Comparison of ENCODE assay signal across 26 mouse cellular contexts in the genomic region with DNA sequence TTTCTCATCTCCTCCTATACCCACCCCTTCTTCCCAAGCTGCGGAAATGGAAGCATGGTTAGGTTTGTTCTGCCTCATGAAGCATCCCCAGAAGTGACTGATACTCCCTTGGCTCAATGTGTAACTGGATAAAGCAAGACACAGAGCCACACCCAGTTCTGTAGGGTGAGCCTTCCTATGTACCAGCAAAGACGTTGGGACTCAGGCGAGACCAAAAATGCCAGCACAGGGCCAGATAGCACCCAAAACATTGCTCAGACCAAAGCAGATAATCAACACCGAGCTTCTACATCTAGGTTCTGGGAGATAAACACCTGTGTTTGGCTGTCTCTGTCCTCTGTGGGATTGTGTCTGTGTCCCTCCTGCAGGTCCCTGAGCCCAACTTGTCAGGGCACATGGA.
DNase-seq lines count a peak whose midpoint lies in the region; ATAC-seq lines count a peak whose summit lies in the region.
"Had no signal": no experiment of that assay in that cellular context is flagged by ENCODE, and none has a peak within 500 bp of the region (broad histone marks: within the 10 kb centered on the region; RNA-seq: fewer than 3 reads in every experiment).

No protein-coding gene starts in this region.

- H3K4me3 ChIP-seq in midbrain, embryonic 10.5 days, result no peak overlapping the region
- no peak overlapping the region for H3K4me3 ChIP-seq in midbrain, embryonic 11.5 days (ENCODE audit: low read depth, low read length)
- no peak overlapping the region for H3K4me3 ChIP-seq in liver, embryonic 15.5 days (replicated peaks)
- H3K4me3 ChIP-seq: embryonic facial prominence, embryonic 10.5 days; embryonic facial prominence, embryonic 15.5 days; hindbrain, embryonic 12.5 days; megakaryocyte, embryonic 14.5 days; midbrain, embryonic 15.5 days; neural tube, embryonic 15.5 days had no signal

- H3K36me3 ChIP-seq in midbrain, embryonic 10.5 days, result no peaks in the 10 kb centered on the region
- no peaks in the 10 kb centered on the region for H3K36me3 ChIP-seq in midbrain, embryonic 11.5 days (ENCODE audit: control insufficient read depth, insufficient read depth, low read length)
- no peaks in the 10 kb centered on the region for H3K36me3 ChIP-seq in liver, embryonic 15.5 days (replicated peaks)
- H3K36me3 ChIP-seq: embryonic facial prominence, embryonic 10.5 days; embryonic facial prominence, embryonic 15.5 days; hindbrain, embryonic 12.5 days; midbrain, embryonic 15.5 days; neural tube, embryonic 15.5 days had no signal

- peaks cover 55% of the 10 kb centered on the region for H3K27me3 ChIP-seq in midbrain, embryonic 10.5 days (ENCODE audit: low read depth, poor library complexity, severe bottlenecking)
- no peaks in the 10 kb centered on the region; the same call in 1 of the 2 replicates for H3K27me3 ChIP-seq in midbrain, embryonic 11.5 days (ENCODE audit: control insufficient read depth, insufficient read depth, low read length)
- no peaks in the 10 kb centered on the region for H3K27me3 ChIP-seq in liver, embryonic 15.5 days
- H3K27me3 ChIP-seq: embryonic facial prominence, embryonic 15.5 days; megakaryocyte, embryonic 14.5 days had no signal

- H3K4me2 ChIP-seq in midbrain, embryonic 11.5 days, result no peak overlapping the region
- H3K4me2 ChIP-seq in liver, embryonic 15.5 days, result no peak overlapping the region
- H3K4me2 ChIP-seq: embryonic facial prominence, embryonic 15.5 days; hindbrain, embryonic 12.5 days; midbrain, embryonic 15.5 days; neural tube, embryonic 15.5 days had no signal

- 93% methylated on average over 4 of the region's 4 CpGs for WGBS in midbrain, embryonic 10.5 days
- WGBS in midbrain, embryonic 11.5 days, result 94% methylated on average over 4 of the region's 4 CpGs
- WGBS in liver, embryonic 15.5 days (ENCODE audit: insufficient replicate concordance), result 20% methylated on average over 4 of the region's 4 CpGs

- H3K4me1 ChIP-seq in midbrain, embryonic 10.5 days, result peaks cover 6% of the 10 kb centered on the region
- no peaks in the 10 kb centered on the region for H3K4me1 ChIP-seq in midbrain, embryonic 11.5 days (ENCODE audit: control insufficient read depth, insufficient read depth, low read length)
- peaks cover 14% of the 10 kb centered on the region for H3K4me1 ChIP-seq in liver, embryonic 15.5 days (replicated peaks)
- H3K4me1 ChIP-seq: embryonic facial prominence, embryonic 15.5 days; hindbrain, embryonic 12.5 days; megakaryocyte, embryonic 14.5 days; midbrain, embryonic 15.5 days; neural tube, embryonic 15.5 days had no signal

- no peaks in the 10 kb centered on the region for H3K9me3 ChIP-seq in midbrain, embryonic 10.5 days (replicated peaks)
- no peaks in the 10 kb centered on the region for H3K9me3 ChIP-seq in midbrain, embryonic 11.5 days (ENCODE audit: control insufficient read depth, low read length)
- H3K9me3 ChIP-seq in liver, embryonic 15.5 days (replicated peaks), result no peaks in the 10 kb centered on the region
- H3K9me3 ChIP-seq: embryonic facial prominence, embryonic 10.5 days; embryonic facial prominence, embryonic 15.5 days; hindbrain, embryonic 12.5 days; midbrain, embryonic 15.5 days; neural tube, embryonic 15.5 days had no signal

- H3K27ac ChIP-seq in midbrain, embryonic 10.5 days (replicated peaks), result peak overlapping the region; percentile 19; the same call in 1 of the 2 replicates
- no peak overlapping the region for H3K27ac ChIP-seq in midbrain, embryonic 11.5 days (ENCODE audit: low read depth, low read length)
- no peak overlapping the region; the same call in 1 of the 2 replicates for H3K27ac ChIP-seq in liver, embryonic 15.5 days (replicated peaks)
- H3K27ac ChIP-seq: embryonic facial prominence, embryonic 10.5 days; embryonic facial prominence, embryonic 15.5 days; hindbrain, embryonic 12.5 days; midbrain, embryonic 15.5 days; neural tube, embryonic 15.5 days had no signal

- DNase-seq in midbrain, embryonic 10.5 days (ENCODE audit: low spot score), result no peak
- DNase-seq in midbrain, embryonic 11.5 days (ENCODE audit: low spot score, missing footprints), result no peak
- DNase-seq in liver, result peak; percentile 36
- no peak for DNase-seq in spleen, adult 18-20 months
- DNase-seq in heart, postnatal 4 days, result no peak
- DNase-seq in spleen, postnatal 36 days (ENCODE audit: low spot score in 2 of 2), result no peak
- DNase-seq: adrenal gland, postnatal 36 days; cerebellum, adult 18-20 months; cerebellum, postnatal 10 days; gastrocnemius, postnatal 14 days; heart, postnatal 14 days; kidney, postnatal 4 days; lung, postnatal 36 days; retina, postnatal 1 day; right cerebral cortex, postnatal 14 days; thymus, adult 2 months had no signal

- no peak overlapping the region for H3K9ac ChIP-seq in midbrain, embryonic 11.5 days (ENCODE audit: low read length)
- H3K9ac ChIP-seq in liver, embryonic 15.5 days, result no peak overlapping the region
- H3K9ac ChIP-seq: embryonic facial prominence, embryonic 15.5 days; hindbrain, embryonic 12.5 days; midbrain, embryonic 15.5 days; neural tube, embryonic 15.5 days had no signal

- ATAC-seq in midbrain, embryonic 11.5 days (ENCODE audit: low FRiP score), result no peak
- peak; percentile 92 for ATAC-seq in liver, embryonic 15.5 days (ENCODE audit: insufficient read depth)
- ATAC-seq: CD4-positive, CD25-positive, alpha-beta regulatory T cell, adult 4 months; forebrain, embryonic 14.5 days; intestine, postnatal 0 days; midbrain, embryonic 15.5 days had no signal
